Mouse (Mus musculus) lung, postnatal 0 days (tissue): Measurements from ENCODE around the gene Chit1.

Experiments used
- CTCF ChIP-seq: IDR thresholded peaks from 2 replicates; pipeline ENCODE4 v1.5.1; 2016; ENCODE audit warnings: antibody characterized with exemption, mild to moderate bottlenecking
- EP300 ChIP-seq: IDR thresholded peaks from 2 replicates; pipeline ENCODE4 v1.6.1; 2016; ENCODE audit warnings: antibody characterized with exemption, mild to moderate bottlenecking, control low read depth

GRCm38 (mm10) chr1:134091851-134092250 lies 19.2 kb upstream of the Chit1 start:
- TF ChIP-seq CTCF = no peak
- TF ChIP-seq EP300 = no peak
